In genomic region chr1:37864511-37865400, GRCm38 (mm10) we compare ENCODE assay signal across 2 mouse cellular contexts.
TF ChIP-seq lines count a peak whose summit lies in the region.

No protein-coding gene starts in this region.

TF ChIP-seq in C2C12, 6 proteins besides CTCF, POLR2A, EP300 and RAD21:
- TF ChIP-seq MYOD1 (IDR thresholded peaks at IDR 0.05; ENCODE audit: control insufficient read depth, insufficient read length, low read depth) (no peak), FOSL1 (IDR thresholded peaks at IDR 0.05; ENCODE audit: insufficient read depth, low read length, poor library complexity, severe bottlenecking) (no peak), MAX (IDR thresholded peaks at IDR 0.05) (no peak), MYOG (IDR thresholded peaks at IDR 0.05; ENCODE audit: control insufficient read depth, extremely low read depth, insufficient read length) (no peak), USF1 (IDR thresholded peaks at IDR 0.05; ENCODE audit: low read depth) (no peak), CEBPB (IDR thresholded peaks at IDR 0.05; ENCODE audit: low read depth) (no peak)

TF ChIP-seq in myocyte, 11 proteins besides CTCF, POLR2A, EP300 and RAD21:
- TF ChIP-seq E2F4 (IDR thresholded peaks at IDR 0.05; ENCODE audit: insufficient read depth) (peak; percentile 25), POLR2AphosphoS2 (IDR thresholded peaks at IDR 0.05; ENCODE audit: insufficient read length, low read depth) (peak; percentile 84), TCF3 (IDR thresholded peaks at IDR 0.05; ENCODE audit: insufficient read length, low read depth) (no peak)
TF ChIP-seq in myocyte: peak in this region for 2.
